Mouse (Mus musculus) forebrain, embryonic 15.5 days (tissue): ENCODE results near the gene Dus2. TPM values are rescaled to one million over a fixed set of nuclear protein-coding genes. Genes with fewer than 3 reads are reported as not detected.
"Not testable (repeated sequence)": the region's sequence is repeated elsewhere in the genome, so short reads cannot be mapped to it uniquely, and the experiment has no call there.

Experiments
- ATAC-seq: fragments of 200-750 bp; cut with Nextera tagmentation; replicated peaks from 2 replicates; pipeline ENCODE4 v1.8.0; 2017; ENCODE audit warnings: mild to moderate bottlenecking, moderate TSS enrichment, moderate library complexity
- H3K27ac ChIP-seq: fragments of 300-500 bp; sonication (generic); replicated peaks from 2 replicates; pipeline ENCODE4 v1.5.1; 2015; ENCODE audit warnings: mild to moderate bottlenecking, inconsistent platforms
- H3K27me3 ChIP-seq: fragments of 300-500 bp; sonication (generic); 2 replicates; pipeline ENCODE4 v1.6.1; 2015; ENCODE audit warnings: inconsistent platforms
- H3K36me3 ChIP-seq: fragments of 300-500 bp; sonication (generic); 2 replicates; pipeline ENCODE4 v1.6.1; 2015; ENCODE audit warnings: mild to moderate bottlenecking, inconsistent platforms
- H3K4me1 ChIP-seq: fragments of 300-500 bp; sonication (generic); 2 replicates; pipeline ENCODE4 v1.6.1; 2015; ENCODE audit warnings: inconsistent platforms
- H3K4me2 ChIP-seq: fragments of 300-500 bp; sonication (generic); replicated peaks from 2 replicates; pipeline ENCODE4 v1.6.1; 2015; ENCODE audit warnings: mild to moderate bottlenecking, inconsistent platforms
- H3K4me3 ChIP-seq: fragments of 300-500 bp; sonication (generic); 2 replicates; pipeline ENCODE4 v1.5.1; 2015; ENCODE audit warnings: mild to moderate bottlenecking, inconsistent platforms
- H3K9ac ChIP-seq: fragments of 300-500 bp; sonication (generic); replicated peaks from 2 replicates; pipeline ENCODE4 v1.6.1; 2015; ENCODE audit warnings: mild to moderate bottlenecking, inconsistent platforms
- H3K9me3 ChIP-seq: fragments of 300-500 bp; sonication (generic); 2 replicates; pipeline ENCODE4 v1.6.1; 2016; ENCODE audit warnings: inconsistent platforms
- WGBS: fragments of 180-500 bp; shearing (Covaris S2); methylation state at CpG from one replicate; pipeline ENCODE4 v1.1.7; 2015; ENCODE audit warnings: mixed read lengths; 5-methylcytosine and 5-hydroxymethylcytosine counted together
- polyA plus RNA-seq: library from polyadenylated mRNA; unstranded; fragments of >200 nt; fragmentation: Nextera tagmentation; extraction: Ambion mirVana; gene quantifications from 2 replicates; pipeline ENCODE4 v1.2.1, GENCODE M21; 2015

Dus2 gene
- polyA plus RNA-seq, 1 experiment from 2014 or later = 24.1 TPM

DNA sequence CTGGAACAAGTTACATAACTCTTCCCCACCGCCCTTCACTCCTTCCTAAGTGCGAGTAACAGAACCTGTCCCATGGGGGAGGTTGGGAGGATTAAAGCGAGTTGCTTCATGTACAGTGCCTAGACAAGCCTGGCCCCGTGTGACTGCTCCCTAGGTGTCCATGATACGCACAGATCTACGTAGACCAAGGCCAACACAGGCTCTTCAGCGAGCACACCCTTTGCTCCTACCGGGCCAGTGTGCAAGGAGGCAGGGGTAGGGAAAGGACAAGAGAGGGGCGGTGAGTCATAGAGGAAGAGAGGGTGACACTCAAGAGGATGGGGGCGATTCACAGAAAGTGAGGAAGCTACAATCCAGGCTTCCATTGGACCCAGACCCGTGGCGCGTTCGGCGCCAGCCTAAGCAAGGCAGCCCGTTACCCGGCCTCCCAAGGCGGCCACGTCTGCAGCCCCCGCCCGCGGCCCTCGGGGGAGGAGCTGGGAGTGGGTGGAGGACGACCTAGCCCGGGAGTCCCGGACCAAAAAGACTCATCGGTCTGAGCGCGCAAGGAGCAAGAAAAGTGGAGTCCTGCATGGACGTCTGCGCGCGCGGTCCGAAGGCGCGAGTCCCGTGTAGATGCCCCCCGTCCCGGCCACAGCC lies 25.8 kb upstream of the Dus2 start:
- Histone ChIP-seq H3K4me2 (peak overlapping the region; percentile 62), H3K27ac (0 out of 2 replicates have a peak overlapping the region, but pooled peaks have one; percentile 5), H3K4me1 (peaks cover 20% of the 10 kb centered on the region), H3K27me3 (peaks cover 25% of the 10 kb centered on the region), H3K36me3 (no peaks in the 10 kb centered on the region), H3K9ac (peak overlapping the region; percentile 43), H3K4me3 (peak overlapping the region; percentile 57), H3K9me3 (no peaks in the 10 kb centered on the region)
- WGBS = 3% methylated on average over 40 of the region's 40 CpGs
- peak; percentile 74 for ATAC-seq

DNA sequence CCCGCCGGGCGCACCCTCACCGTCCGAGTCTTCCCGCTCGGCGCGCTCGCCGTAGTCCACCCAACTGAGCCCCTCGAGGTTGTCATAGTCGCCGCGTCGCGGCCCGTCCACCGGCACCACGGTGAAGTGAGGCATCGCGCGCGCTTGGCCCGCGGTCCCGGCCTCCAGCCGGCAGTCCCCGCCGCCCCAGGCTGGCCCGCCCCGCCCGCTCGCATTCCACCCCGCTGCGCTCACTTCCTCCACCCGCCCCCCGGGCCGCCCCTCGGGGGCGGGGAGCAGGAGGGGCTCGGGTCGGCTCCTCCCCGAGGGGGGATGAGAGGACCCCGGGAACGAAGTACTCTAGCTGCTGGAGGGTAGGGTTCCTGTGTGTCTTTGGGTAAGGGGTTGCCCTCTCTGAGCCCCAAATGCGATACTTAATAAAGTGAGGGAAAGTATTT lies 25.2 kb upstream of the Dus2 start, which contains the start of gene Slc12a4:
Slc12a4 (minus strand) TSS at position 193 of the 437 bp plus-strand sequence.
- 0 out of 2 replicates have a peak within 1 kb of the TSS, but pooled peaks have one; percentile 5 for H3K27ac ChIP-seq
- peak within 1 kb of the TSS; percentile 62 for H3K4me2 ChIP-seq
- H3K4me1 ChIP-seq = peaks cover 20% of the 10 kb centered on the region
- WGBS = under 1% methylated on average over 44 of the region's 47 CpGs
- H3K9ac ChIP-seq = peak within 1 kb of the TSS; percentile 43
- peak; percentile 82 for ATAC-seq
- peaks cover 25% of the 10 kb centered on the region for H3K27me3 ChIP-seq
- H3K4me3 ChIP-seq = peak within 1 kb of the TSS; percentile 57
- H3K36me3 ChIP-seq = no peaks in the 10 kb centered on the region
- no peaks in the 10 kb centered on the region for H3K9me3 ChIP-seq

DNA sequence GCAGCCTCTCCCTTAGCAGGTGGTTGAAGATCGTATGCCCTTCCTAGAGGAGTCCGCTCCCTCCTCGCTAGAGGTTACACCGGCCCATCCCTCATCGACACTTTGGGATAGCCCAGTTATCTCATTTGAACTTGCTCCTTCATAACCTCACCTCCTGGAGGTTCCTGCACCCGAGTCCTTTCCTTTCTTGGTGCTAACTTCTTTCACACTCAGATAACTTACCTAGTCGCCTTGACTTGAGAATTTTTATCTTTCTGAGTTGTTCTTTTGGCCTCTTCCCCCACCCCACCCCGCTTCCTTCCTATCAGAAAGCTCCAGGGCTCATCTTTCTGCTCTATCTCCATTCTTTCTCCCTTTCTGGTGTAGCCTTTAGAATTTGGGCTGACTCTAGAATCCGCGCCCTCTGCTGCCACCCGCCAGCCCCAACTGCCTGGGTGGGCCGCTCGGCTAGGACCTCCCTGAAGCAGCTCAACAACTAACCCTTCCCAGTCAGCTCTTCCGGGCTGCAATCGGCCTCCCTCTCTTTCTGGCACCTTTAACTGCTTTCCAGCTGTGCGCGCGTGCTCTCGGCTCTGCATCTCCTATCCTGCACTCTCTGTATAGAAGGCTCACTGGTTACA lies 24.3 kb upstream of the Dus2 start:
- Histone ChIP-seq H3K9me3 (no peaks in the 10 kb centered on the region), H3K4me1 (peaks cover 20% of the 10 kb centered on the region), H3K4me3 (no peak overlapping the region; the same call in 1 of the 2 replicates), H3K36me3 (no peaks in the 10 kb centered on the region), H3K9ac (no peak overlapping the region), H3K27me3 (peaks cover 25% of the 10 kb centered on the region), H3K4me2 (peak overlapping the region; percentile 62; the same call in 1 of the 2 replicates), H3K27ac (no peak overlapping the region)
- ATAC-seq = no peak
- 7% methylated on average over 19 of the region's 19 CpGs for WGBS

DNA sequence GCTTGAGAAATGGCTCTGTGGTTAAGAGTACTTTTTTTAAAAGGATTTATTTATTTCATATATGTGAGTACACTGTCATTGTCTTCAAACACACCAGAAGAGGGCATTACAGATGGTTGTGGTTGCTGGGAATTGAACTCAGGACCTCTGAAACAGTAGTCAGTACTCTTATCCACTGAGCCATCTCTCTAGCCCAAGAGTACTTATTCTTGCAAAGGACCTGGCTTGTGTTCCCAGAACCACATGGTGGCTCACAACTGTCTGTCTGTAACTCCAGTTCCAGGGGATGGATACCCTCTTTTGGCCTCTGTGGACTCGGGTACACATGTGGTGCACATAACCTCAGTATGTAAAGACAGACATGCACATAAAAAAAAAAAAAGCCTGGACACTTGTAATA lies 21.8 kb upstream of the Dus2 start:
- Histone ChIP-seq H3K4me1 (peaks cover 20% of the 10 kb centered on the region), H3K4me2 (no peak overlapping the region), H3K27ac (no peak overlapping the region), H3K27me3 (peaks cover 24% of the 10 kb centered on the region), H3K9me3 (no peaks in the 10 kb centered on the region), H3K9ac (no peak overlapping the region), H3K36me3 (no peaks in the 10 kb centered on the region), H3K4me3 (no peak overlapping the region)
- ATAC-seq = no peak
- 69% methylated on average over 1 of the region's 1 CpGs for WGBS

DNA sequence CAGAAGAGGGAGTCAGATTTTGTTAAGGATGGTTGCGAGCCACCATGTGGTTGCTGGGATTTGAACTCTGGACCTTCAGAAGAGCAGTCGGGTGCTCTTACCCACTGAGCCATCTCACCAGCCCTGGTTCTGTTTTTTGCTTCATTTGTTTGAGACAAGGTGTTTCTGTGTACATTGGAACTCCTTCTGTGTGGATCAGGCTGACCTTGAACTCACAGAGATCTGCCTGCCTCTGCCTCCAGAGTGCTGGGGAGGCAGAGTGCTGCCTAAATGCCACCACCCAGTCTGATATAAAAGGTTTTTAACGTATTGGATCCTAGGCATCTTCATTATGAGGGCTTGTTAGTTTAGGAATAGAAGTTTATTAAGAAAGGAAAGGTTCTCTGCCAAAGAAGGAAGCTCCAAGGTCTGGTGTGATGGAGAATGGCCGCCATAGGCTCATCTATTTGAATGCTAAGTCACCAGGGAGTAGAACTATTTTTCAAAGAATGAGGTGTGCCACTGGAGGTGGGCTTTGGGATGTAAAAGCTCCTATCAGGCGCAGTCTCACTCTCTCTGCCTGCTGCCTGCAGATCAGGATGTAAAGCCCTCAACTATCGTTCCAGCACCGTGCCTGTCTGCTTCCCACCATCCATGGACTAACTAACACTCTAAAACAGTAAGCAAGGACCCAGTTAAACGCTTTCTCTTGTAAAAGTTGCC lies 20.0 kb upstream of the Dus2 start:
- H3K36me3 ChIP-seq = no peaks in the 10 kb centered on the region
- no peak for ATAC-seq
- H3K4me1 ChIP-seq = peaks cover 10% of the 10 kb centered on the region
- 75% methylated on average over 8 of the region's 8 CpGs for WGBS
- no peaks in the 10 kb centered on the region for H3K9me3 ChIP-seq
- H3K9ac ChIP-seq = no peak overlapping the region
- no peak overlapping the region for H3K4me3 ChIP-seq
- peaks cover 16% of the 10 kb centered on the region; the same call in 1 of the 2 replicates for H3K27me3 ChIP-seq
- H3K27ac ChIP-seq = no peak overlapping the region
- H3K4me2 ChIP-seq = no peak overlapping the region

DNA sequence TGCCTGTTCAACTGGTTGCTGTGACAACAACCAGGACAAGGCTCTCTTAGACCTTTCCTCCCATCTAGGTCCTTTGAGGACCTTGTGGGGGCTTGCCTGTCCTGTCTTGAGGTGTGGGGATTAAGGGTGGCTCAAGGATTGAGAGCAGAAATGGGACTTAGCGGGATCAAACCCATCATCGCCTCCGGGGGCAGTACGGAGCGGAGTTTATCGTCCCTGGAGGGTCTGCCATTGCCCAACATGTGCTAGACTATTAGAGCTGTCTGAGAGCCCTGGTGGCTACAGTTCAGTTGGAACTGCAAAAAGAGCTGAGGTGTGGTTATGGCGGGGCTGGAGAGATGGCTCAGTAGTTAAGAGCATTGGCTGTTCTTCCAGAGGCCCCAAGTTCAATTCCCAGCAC lies 15.8 kb upstream of the Dus2 start:
- no peak for ATAC-seq
- no peaks in the 10 kb centered on the region for H3K9me3 ChIP-seq
- WGBS = 61% methylated on average over 7 of the region's 7 CpGs
- no peaks in the 10 kb centered on the region for H3K27me3 ChIP-seq
- no peaks in the 10 kb centered on the region for H3K4me1 ChIP-seq
- no peak overlapping the region for H3K4me3 ChIP-seq
- H3K27ac ChIP-seq = no peak overlapping the region
- H3K36me3 ChIP-seq = no peaks in the 10 kb centered on the region
- H3K9ac ChIP-seq = no peak overlapping the region
- no peak overlapping the region for H3K4me2 ChIP-seq

DNA sequence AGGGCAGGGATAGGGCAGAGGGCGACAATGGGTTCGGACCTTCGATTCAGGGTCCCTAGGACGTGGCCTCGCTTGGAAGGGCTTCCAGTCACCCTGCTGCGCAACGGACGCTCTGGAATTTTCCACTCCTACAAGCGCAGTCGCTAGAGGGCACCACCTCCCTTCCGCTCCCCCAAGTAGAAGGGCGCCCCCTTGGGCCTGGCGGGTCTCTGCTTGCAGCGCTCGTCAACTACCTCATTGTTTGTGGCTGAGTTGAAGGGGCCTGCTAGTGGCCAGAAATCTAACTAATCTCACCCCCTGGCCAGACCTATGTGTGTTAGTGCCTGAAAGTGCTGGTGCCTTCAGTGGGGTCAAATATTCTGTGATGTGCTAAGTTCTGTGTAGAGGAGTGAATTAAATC lies 11.8 kb upstream of the Dus2 start, which contains the start of gene Dpep3:
Dpep3 (minus strand) TSS at position 105 of the 400 bp plus-strand sequence.
- WGBS = 92% methylated on average over 15 of the region's 15 CpGs
- no peak within 1 kb of the TSS for H3K4me2 ChIP-seq
- no peaks in the 10 kb centered on the region for H3K27me3 ChIP-seq
- no peak within 1 kb of the TSS for H3K4me3 ChIP-seq
- no peaks in the 10 kb centered on the region for H3K4me1 ChIP-seq
- no peak within 1 kb of the TSS for H3K27ac ChIP-seq
- ATAC-seq = no peak
- H3K9ac ChIP-seq = no peak within 1 kb of the TSS
- H3K36me3 ChIP-seq = no peaks in the 10 kb centered on the region
- no peaks in the 10 kb centered on the region for H3K9me3 ChIP-seq

DNA sequence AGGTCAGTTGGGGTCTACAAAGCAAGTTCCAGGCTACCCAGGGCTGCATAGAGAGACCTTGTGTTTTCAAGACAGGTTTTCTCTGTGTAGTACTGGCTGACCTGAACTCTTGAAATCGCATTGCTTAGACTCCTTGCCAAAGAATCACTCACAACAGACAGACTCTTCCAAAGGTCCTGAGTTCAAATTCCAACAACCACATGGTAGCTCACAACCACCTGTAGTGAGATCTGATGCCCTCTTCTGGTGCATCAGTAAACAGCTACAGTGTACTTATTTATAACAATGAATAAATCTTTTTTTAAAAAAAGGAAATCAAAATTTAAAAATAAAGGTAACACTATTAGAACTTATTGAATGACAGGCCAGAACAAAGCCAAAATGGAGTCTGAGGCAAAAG lies 10.0 kb upstream of the Dus2 start:
- Histone ChIP-seq H3K27ac (no peak overlapping the region), H3K36me3 (no peaks in the 10 kb centered on the region), H3K4me2 (no peak overlapping the region), H3K4me1 (no peaks in the 10 kb centered on the region), H3K9me3 (no peaks in the 10 kb centered on the region), H3K27me3 (no peaks in the 10 kb centered on the region), H3K9ac (no peak overlapping the region), H3K4me3 (no peak overlapping the region)
- WGBS = 90% methylated on average over 1 of the region's 1 CpGs
- no peak for ATAC-seq

DNA sequence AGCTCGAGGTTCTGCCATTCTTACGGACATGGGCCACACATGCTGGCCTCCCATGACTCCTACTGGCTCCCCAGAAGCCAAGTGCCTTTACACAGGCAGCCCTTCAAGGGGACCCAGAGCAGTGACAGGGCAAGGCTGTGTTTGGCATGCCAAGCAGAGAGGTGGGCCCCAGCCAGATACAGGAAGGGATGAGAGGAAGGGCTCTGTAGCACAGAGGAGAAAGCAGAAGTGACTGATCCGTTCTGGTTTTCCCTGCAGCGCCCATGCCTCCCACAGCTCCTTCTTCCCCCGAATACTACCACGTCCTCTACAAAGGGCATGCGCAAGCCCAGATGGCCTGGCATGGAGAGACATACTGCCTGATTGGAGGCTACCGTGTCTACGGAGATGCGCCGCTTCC lies 7.7 kb upstream of the Dus2 start:
- not testable (repeated sequence) for ATAC-seq, H3K4me1 ChIP-seq, H3K4me2 ChIP-seq, H3K27me3 ChIP-seq, H3K36me3 ChIP-seq, H3K4me3 ChIP-seq, H3K9me3 ChIP-seq, H3K27ac ChIP-seq, H3K9ac ChIP-seq
- WGBS = 83% methylated on average over 11 of the region's 11 CpGs

DNA sequence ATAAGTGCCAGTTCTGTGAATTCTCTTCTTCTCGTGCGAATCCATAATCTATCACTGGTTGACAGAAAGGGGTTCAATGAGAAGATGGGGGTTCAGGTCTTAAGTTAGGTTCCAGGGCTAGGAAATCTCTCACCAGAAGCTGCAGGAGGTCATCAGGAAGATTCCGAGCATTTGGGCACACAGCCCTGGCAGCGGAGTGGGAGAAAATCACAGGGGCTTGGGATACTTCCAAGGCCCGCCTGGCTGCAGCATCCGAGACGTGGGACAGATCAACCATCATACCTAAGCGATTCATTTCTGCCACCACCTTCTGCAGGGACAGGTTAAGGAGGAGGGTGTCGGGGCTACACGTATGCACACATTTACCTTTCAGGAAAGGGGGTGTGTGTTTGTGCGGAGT lies 2.6 kb upstream of the Dus2 start:
- H3K4me1 ChIP-seq = 0 out of 2 replicates have a peak, but pooled peaks cover 3% of the 10 kb centered on the region
- no peak overlapping the region for H3K27ac ChIP-seq
- H3K27me3 ChIP-seq = no peaks in the 10 kb centered on the region
- H3K9me3 ChIP-seq = no peaks in the 10 kb centered on the region
- H3K9ac ChIP-seq = no peak overlapping the region
- no peaks in the 10 kb centered on the region for H3K36me3 ChIP-seq
- no peak for ATAC-seq
- H3K4me2 ChIP-seq = no peak overlapping the region
- no peak overlapping the region for H3K4me3 ChIP-seq
- 85% methylated on average over 11 of the region's 11 CpGs for WGBS

DNA sequence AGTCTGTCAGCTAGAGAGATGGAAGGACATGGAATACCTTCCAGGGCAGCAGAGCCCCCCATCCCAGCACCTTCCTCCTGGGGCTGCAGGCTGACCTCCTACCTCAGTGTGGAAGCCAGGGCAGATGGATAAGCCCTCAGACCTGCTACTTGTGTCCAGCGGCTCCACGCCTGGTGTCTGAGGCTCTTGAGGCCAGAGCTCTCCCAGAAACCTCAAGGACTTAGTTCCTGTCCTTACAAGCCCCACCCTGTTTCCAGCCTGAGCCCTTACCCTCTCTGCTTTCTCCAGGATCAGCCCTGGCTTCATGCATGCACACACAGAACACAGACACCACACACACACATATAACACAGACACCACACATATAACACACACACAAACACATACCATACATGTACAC lies 409 bp downstream of the Dus2 start:
- H3K9me3 ChIP-seq = no peaks in the 10 kb centered on the region
- no peaks in the 10 kb centered on the region for H3K27me3 ChIP-seq
- H3K4me2 ChIP-seq = no peak overlapping the region
- no peak for ATAC-seq
- WGBS = 85% methylated on average over 2 of the region's 2 CpGs
- no peak overlapping the region for H3K9ac ChIP-seq
- no peak overlapping the region for H3K27ac ChIP-seq
- H3K4me3 ChIP-seq = no peak overlapping the region
- H3K4me1 ChIP-seq = 0 out of 2 replicates have a peak, but pooled peaks cover 3% of the 10 kb centered on the region
- H3K36me3 ChIP-seq = no peaks in the 10 kb centered on the region

DNA sequence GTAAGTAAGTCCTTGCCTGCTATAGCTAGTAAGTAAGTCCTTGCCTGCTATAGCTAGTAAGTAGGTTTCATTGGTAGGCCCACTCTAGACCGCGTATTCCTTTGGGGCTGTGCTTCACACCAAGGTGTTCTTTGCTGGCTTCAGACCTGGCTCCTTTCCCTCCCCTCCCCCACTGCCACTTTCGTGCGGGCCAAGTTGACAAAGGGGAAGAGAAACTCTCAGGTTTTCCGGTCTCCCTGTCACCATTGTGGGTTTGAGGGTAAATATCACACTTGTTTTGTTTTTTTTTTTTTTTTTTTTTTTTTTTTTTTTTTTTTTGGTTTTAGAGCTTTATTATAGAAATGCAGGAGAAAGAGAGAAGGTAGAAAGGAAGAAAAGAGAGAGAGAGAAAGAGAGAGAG lies 1.4 kb downstream of the Dus2 start:
- no peaks in the 10 kb centered on the region for H3K27me3 ChIP-seq
- no peak for ATAC-seq
- H3K9me3 ChIP-seq = no peaks in the 10 kb centered on the region
- H3K9ac ChIP-seq = no peak overlapping the region
- H3K4me1 ChIP-seq = 0 out of 2 replicates have a peak, but pooled peaks cover 3% of the 10 kb centered on the region
- H3K4me3 ChIP-seq = no peak overlapping the region
- H3K4me2 ChIP-seq = no peak overlapping the region
- 64% methylated on average over 5 of the region's 5 CpGs for WGBS
- H3K27ac ChIP-seq = no peak overlapping the region
- no peaks in the 10 kb centered on the region for H3K36me3 ChIP-seq
